Mouse (Mus musculus) stomach, postnatal 0 days (tissue): ENCODE data around the gene Ifnar2. TPM values are rescaled to one million over a fixed set of nuclear protein-coding genes. Genes with fewer than 3 reads are reported as not detected.
A peak's percentile ranks its signal among the peaks of the same experiment; 100 is the strongest.

Experiments
- ATAC-seq: fragments of 200-750 bp; cut with Nextera tagmentation; 2 replicates; pipeline ENCODE4 v1.8.0; 2017; ENCODE audit not compliant: low FRiP score, low TSS enrichment
- DNase-seq: peaks from one replicate; pipeline ENCODE4 v3.0.0-alpha.2; 2016; ENCODE audit warnings: low spot score
- H3K27ac ChIP-seq: fragments of 300-500 bp; sonication (generic); replicated peaks from 2 replicates; pipeline ENCODE4 v1.5.1; 2014; ENCODE audit warnings: mild to moderate bottlenecking, control low read depth
- H3K27me3 ChIP-seq: fragments of 300-500 bp; sonication (generic); 2 replicates; pipeline ENCODE4 v1.6.1; 2014; ENCODE audit warnings: low read length; ENCODE audit not compliant: control insufficient read depth, insufficient read depth
- H3K36me3 ChIP-seq: fragments of 300-500 bp; sonication (generic); 2 replicates; pipeline ENCODE4 v1.6.1; 2014; ENCODE audit warnings: low read length, mixed read lengths; ENCODE audit not compliant: control insufficient read depth, insufficient read depth
- H3K4me1 ChIP-seq: fragments of 300-500 bp; sonication (generic); replicated peaks from 2 replicates; pipeline ENCODE4 v1.6.1; 2014; ENCODE audit warnings: antibody characterized with exemption; ENCODE audit not compliant: control insufficient read depth, insufficient read depth
- H3K4me2 ChIP-seq: fragments of 300-500 bp; sonication (generic); replicated peaks from 2 replicates; pipeline ENCODE4 v1.6.1; 2014; ENCODE audit warnings: low read depth, mild to moderate bottlenecking, control low read depth, moderate library complexity
- H3K4me3 ChIP-seq: fragments of 300-500 bp; sonication (generic); 2 replicates; pipeline ENCODE4 v1.5.1; 2014; ENCODE audit warnings: low read depth, low read length, control low read depth
- H3K9ac ChIP-seq: fragments of 300-500 bp; sonication (generic); 2 replicates; pipeline ENCODE4 v1.6.1; 2014; ENCODE audit warnings: mild to moderate bottlenecking, low read length, control low read depth, mixed read lengths
- H3K9me3 ChIP-seq: fragments of 300-500 bp; sonication (generic); 2 replicates; pipeline ENCODE4 v1.6.1; 2016; ENCODE audit warnings: low read length; ENCODE audit not compliant: control insufficient read depth
- CTCF ChIP-seq: IDR thresholded peaks from 2 replicates; pipeline ENCODE4 v1.5.1; 2016; ENCODE audit warnings: antibody characterized with exemption, low read depth, mild to moderate bottlenecking, moderate library complexity
- EP300 ChIP-seq: optimal IDR thresholded peaks from 2 replicates; pipeline ENCODE3; 2016; ENCODE audit warnings: antibody characterized with exemption
- WGBS: fragments of 180-500 bp; shearing (Covaris S2); extraction: QIAGEN DNeasy Blood & Tissue Kit; methylation state at CpG from one replicate; pipeline ENCODE4 v1.1.7; 2014; 5-methylcytosine and 5-hydroxymethylcytosine counted together
- polyA plus RNA-seq: library from polyadenylated mRNA; unstranded; fragments of >200 nt; fragmentation: Nextera tagmentation; extraction: Ambion mirVana; gene quantifications from 2 replicates; pipeline ENCODE4 v1.2.1, GENCODE M21; 2015

Gene Ifnar2
- polyA plus RNA-seq, 1 experiment from 2014 or later = 33.4 TPM

DNA sequence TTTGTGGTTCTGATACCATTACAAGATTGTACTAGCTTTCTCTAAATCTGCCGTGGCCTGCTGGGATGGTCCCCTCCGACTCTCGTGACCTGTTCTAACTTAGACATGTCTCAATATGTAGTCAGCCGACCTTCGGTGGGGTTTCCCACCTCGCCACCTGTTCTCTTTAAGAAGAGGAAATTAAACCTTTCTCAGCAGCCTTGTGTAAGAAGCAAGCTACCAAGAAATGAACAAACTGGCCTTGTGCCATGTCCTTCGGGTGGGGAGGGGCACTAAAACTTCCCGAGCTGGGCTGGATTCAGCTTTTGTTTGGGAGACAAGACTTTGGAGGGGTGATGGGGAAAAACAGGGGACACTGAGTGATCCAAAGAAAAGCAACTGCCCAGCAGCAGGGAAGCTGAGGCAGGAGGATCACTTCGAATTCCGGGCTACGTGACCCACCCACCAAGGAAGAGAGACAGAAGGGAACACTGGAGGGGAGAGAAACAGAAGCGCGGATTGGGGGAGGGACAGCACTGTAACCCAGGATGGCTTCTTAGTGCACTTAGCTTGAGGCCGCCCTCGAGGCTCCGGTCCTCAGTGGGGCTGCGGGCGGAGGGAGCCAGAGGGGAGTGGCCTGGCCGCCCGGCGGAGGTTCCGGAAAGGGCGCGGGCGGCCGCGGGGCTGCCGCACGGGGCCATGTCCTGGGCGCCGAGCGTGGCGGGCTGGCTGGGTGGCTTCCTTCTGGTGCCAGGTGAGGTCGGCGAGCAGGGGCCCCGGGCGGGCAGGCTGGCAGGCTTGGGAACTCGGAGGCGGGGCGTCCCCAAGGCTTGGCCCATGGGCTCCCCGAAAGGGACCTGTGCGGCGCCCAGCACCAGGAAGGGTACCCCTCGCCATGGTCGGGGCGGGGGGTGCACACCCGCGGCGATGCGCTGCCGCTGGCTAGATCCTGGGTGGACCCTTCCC is 33.3 kb downstream of the Ifnar2 start, which contains the start of gene Il10rb:
TSS of gene Il10rb (plus strand) at position 525 of the 945 bp plus-strand sequence.
- DNase-seq = peak; percentile 80
- no peaks in the 10 kb centered on the region for H3K36me3 ChIP-seq
- H3K9me3 ChIP-seq = no peaks in the 10 kb centered on the region
- H3K27me3 ChIP-seq = no peaks in the 10 kb centered on the region
- H3K4me1 ChIP-seq = no peaks in the 10 kb centered on the region
- H3K9ac ChIP-seq = peak within 1 kb of the TSS; percentile 89
- H3K27ac ChIP-seq = peak within 1 kb of the TSS; percentile 96
- peak within 1 kb of the TSS; percentile 93 for H3K4me2 ChIP-seq
- 3% methylated on average over 36 of the region's 51 CpGs for WGBS
- TF ChIP-seq CTCF (no peak), EP300 (no peak)
- ATAC-seq = peak; percentile 84
- H3K4me3 ChIP-seq = peak within 1 kb of the TSS; percentile 87

DNA sequence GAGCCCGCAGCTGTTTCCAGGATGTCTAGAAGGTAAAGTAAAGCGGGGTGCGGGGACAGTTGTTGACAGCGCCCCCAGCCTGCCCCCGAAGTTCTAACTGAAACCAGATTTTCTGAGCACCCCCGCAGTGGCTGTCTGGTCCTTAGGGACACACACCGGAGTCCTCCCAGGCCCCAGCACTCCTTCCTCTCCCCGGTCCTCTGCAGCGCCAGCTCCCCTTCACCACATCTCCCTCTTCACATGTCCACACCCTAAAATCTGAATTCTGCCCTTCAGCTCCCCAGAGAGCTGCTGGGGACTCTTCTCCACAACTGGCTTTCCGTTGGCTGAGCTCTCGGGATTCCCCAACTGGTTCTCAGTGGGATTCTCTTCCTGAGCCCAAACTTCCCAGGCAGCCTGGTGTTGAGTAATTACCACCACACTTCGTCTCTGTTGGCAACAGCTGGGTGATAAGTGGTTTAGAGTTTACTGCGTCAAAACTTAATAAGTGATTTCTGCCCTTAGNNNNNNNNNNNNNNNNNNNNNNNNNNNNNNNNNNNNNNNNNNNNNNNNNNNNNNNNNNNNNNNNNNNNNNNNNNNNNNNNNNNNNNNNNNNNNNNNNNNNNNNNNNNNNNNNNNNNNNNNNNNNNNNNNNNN is 34.1 kb downstream of the Ifnar2 start:
- WGBS = 0% methylated on average over 13 of the region's 13 CpGs
- peak overlapping the region; percentile 87 for H3K4me3 ChIP-seq
- no peaks in the 10 kb centered on the region for H3K27me3 ChIP-seq
- H3K4me2 ChIP-seq = peak overlapping the region; percentile 93
- H3K4me1 ChIP-seq = no peaks in the 10 kb centered on the region
- no peaks in the 10 kb centered on the region for H3K9me3 ChIP-seq
- peak overlapping the region; percentile 89 for H3K9ac ChIP-seq
- no peak for ATAC-seq
- TF ChIP-seq CTCF (no peak), EP300 (no peak)
- H3K27ac ChIP-seq = peak overlapping the region; percentile 96
- DNase-seq = peak; percentile 43
- H3K36me3 ChIP-seq = no peaks in the 10 kb centered on the region

DNA sequence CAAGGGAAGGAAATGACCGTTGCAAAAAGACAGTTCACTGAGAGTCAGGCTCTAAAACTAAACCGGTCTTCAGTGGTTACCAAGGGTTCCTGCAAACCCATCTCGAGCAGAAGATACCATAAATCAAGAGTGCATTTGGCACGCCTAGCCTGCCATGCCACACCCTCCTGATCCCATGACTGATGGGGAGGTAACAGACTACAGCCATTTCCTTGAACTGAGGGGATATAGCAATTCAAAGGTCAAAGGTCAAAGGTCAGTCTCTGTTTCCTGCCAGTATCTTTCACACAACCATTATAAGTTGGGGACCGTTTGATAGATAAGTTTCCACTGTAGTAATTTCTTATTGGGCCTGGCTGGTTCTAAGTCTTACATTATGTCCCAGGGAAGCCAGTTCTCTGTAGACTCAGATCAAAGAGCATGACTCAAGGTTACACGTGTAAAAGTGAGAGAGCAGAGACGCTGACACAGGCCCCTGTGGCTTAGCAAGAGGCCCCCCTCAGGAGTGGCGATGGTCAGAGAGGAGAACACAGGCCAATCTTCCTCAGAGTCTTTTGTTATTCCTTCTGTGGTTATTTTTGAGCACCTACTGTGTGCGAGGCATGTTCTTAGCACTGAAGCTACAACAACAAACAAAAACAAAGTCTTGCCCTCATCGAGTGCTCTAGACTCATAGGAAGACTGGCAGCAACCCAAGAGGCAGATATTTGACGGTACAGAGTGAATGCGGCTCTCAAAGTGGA is 40.7 kb downstream of the Ifnar2 start:
- H3K4me2 ChIP-seq = no peak overlapping the region
- peaks cover 13% of the 10 kb centered on the region for H3K36me3 ChIP-seq
- no peaks in the 10 kb centered on the region for H3K4me1 ChIP-seq
- no peak overlapping the region for H3K9ac ChIP-seq
- ATAC-seq = no peak
- 0 out of 2 replicates have a peak overlapping the region, but pooled peaks have one; percentile 24 for H3K27ac ChIP-seq
- H3K27me3 ChIP-seq = no peaks in the 10 kb centered on the region
- 46% methylated on average over 12 of the region's 12 CpGs for WGBS
- DNase-seq = no peak
- no peak overlapping the region for H3K4me3 ChIP-seq
- H3K9me3 ChIP-seq = no peaks in the 10 kb centered on the region
- TF ChIP-seq EP300 (no peak), CTCF (no peak)

DNA sequence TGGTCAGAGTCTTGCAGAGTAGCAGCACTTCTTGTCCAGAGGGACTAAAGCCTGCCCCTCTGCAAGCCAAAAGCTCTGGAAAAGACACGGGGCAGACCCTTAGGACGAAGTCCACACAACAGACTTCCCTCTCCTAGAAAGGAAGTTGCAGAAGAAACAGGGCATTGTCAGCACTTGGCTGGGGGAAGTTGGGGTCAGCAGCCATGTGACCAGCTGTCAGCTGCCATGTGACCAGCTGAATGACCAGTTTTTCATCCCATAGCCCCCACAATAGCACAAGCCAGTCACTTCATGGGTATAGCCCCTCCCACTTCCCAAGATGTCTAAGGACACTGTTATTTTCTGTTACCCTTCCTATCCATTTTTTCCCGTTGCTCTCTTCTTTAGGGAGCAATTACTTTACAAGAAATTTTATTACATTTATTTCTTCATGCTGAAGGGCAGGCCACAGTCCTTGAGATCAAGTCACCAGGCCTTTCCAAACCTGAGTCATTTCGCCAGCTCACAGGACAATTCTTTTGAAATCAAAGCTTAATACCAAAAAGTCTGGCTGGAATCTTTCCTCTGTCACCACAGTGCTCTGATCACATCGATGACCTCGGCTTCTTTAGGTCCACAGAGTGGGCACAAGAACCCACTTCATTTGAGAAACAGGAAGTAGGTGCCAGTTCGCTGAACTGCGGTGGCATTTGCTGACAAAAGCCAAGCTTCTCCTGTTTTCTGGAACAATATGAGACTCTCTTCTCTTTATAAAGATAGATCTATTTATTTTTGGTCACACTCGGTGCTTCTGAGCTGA is 43.0 kb downstream of the Ifnar2 start:
- no peak overlapping the region for H3K4me3 ChIP-seq
- no peak overlapping the region for H3K9ac ChIP-seq
- 84% methylated on average over 9 of the region's 9 CpGs for WGBS
- peaks cover 22% of the 10 kb centered on the region for H3K36me3 ChIP-seq
- H3K4me2 ChIP-seq = no peak overlapping the region
- no peaks in the 10 kb centered on the region for H3K4me1 ChIP-seq
- no peaks in the 10 kb centered on the region for H3K27me3 ChIP-seq
- H3K27ac ChIP-seq = no peak overlapping the region
- no peak for TF ChIP-seq EP300
- TF ChIP-seq CTCF = no peak
- DNase-seq (no peak), ATAC-seq (no peak)
- H3K9me3 ChIP-seq = no peaks in the 10 kb centered on the region

DNA sequence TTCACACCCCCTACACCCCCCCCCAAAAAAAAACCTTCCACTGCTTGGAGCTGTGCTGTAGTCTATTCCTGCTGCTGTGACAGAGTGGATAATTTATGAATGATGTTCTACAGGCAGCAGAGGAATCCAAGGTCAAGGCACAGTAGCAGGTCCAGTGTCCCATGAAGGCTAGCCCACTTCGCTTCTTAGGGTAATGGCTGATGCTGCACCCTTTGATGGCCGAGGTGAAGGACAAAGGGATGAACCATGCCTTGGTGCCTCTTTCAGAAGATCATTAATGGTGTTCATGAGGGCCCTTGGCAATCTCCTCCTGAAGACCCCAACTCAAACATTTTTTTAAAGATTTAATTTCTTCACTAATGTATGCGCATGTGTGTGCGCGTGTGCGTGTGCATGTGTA is 43.8 kb downstream of the Ifnar2 start:
- no peaks in the 10 kb centered on the region for H3K27me3 ChIP-seq
- TF ChIP-seq EP300 (no peak), CTCF (no peak)

More for the DNA sequence above, 43.8 kb downstream of the Ifnar2 start:
- DNase-seq (no peak), ATAC-seq (no peak)
- Histone ChIP-seq H3K4me2 (no peak overlapping the region), H3K27ac (no peak overlapping the region), H3K9me3 (no peaks in the 10 kb centered on the region), H3K4me3 (no peak overlapping the region), H3K4me1 (no peaks in the 10 kb centered on the region), H3K36me3 (peaks cover 23% of the 10 kb centered on the region), H3K9ac (no peak overlapping the region)
- 96% methylated on average over 6 of the region's 6 CpGs for WGBS
